Mouse (Mus musculus): ENCODE data around the gene Grik1. TPM values are rescaled to one million over a fixed set of nuclear protein-coding genes. Genes with fewer than 3 reads are reported as not detected.
A peak's percentile ranks its signal among the peaks of the same experiment; 100 is the strongest.

The Grik1 gene
- 0.80 and 1.0 TPM in 2 replicates for polyA plus RNA-seq (2016; fragmentation: Nextera tagmentation; extraction: Ambion mirVana)

DNA sequence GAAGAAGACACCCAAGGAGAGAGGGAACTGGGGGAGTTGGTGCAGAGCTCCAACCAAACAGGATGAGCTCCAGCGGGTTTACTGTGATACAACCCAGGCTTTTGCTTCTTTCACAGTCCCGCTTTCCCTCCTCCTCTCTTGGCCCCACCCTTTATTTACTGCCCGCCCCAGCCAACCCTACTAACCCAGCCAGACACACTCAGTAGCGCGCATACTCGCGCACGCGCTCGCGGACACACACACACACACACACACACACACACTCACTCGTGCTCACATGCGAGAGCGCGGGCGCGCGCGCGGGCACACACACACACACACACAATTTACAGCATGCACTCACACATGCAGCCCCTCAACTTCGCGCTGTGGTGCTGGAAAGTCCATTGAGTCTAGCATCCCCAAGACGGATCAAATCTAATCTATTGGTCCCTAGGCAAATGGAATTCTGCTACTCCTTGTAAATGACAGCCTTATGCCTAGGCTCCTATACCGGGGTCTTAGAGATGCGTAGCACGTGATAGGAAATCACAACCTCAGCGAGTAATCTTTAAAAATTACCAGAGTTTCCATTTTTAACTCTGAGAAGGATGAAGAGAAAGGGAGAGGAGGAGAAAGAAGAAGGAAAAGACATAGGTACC lies at the start of gene Grik1:
Gene Grik1 (minus strand): TSS at position 134 of the 641 bp plus-strand sequence.
- Histone ChIP-seq H3K27ac (peak within 1 kb of the TSS; percentile 65), H3K4me3 (peak within 1 kb of the TSS; percentile 61), H3K36me3 (replicated peaks) (no peaks in the 10 kb centered on the region), H3K9me3 (no peaks in the 10 kb centered on the region), H3K4me1 (peaks cover 15% of the 10 kb centered on the region), H3K27me3 (ENCODE audit: poor library complexity, severe bottlenecking) (peaks cover 71% of the 10 kb centered on the region)
- WGBS = under 1% methylated on average over 27 of the region's 27 CpGs
- no peak for DNase-seq (ENCODE audit: extremely low spot score, low spot score)

DNA sequence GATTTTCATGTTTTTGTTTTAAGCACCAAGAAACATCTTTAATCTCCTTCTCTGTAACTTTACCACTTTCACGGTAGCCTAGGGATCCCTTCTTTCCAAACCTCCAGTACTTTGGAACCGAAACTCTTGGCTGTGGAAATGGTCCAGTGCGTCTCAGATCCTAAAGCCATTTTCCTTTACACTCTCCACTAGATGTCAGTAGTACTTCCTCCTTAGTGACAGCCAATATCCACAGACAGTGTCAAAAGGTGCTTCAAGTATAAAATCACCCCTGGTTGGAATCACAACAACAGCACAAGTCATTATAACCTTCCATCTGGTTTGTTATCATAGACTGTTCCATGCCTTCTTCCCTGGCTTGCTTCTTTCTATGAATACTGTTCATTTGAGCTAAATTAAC lies 4.1 kb upstream of the Grik1 start:
- no peak for DNase-seq (ENCODE audit: extremely low spot score, low spot score)
- H3K9me3 ChIP-seq = no peaks in the 10 kb centered on the region
- H3K36me3 ChIP-seq (replicated peaks) = no peaks in the 10 kb centered on the region
- peaks cover 43% of the 10 kb centered on the region for H3K27me3 ChIP-seq (ENCODE audit: poor library complexity, severe bottlenecking)
- WGBS = 48% methylated on average over 3 of the region's 3 CpGs
- no peak overlapping the region for H3K27ac ChIP-seq
- no peak overlapping the region for H3K4me3 ChIP-seq
- peaks cover 11% of the 10 kb centered on the region; the same call in 1 of the 2 replicates for H3K4me1 ChIP-seq

DNA sequence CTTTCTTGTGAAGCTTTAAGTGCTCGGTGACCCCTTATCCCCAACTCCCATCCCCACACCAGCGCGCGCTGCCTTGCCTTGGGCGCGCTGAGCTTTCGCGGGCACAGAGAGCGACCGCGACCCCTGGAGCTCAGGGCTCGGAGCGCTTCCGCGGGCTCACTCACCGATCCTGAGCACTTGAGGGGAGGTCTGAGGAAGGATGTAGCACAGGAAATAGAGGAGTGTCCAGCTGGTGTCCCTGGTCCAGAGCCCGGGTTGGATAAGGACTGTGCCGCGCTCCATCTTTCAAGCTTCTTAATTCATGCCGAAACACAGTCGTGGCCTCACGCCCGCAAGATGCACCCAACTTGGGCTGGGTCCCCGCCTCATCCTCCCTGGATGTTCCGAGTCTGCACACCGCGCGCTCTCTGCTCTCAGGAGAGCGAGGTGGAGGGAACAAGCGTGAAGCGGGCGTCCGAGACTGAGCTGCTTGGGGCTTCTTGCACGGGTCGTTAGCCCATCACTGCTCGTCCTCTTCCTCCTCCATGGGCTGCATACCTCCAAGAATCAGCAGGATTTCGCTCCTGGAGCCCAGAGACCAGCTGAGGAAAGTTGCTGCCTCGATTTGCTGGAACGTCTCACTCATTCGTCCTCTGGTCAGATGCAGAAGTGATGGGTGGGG lies 514 bp downstream of the Grik1 start:
- peak; percentile 52 for DNase-seq (ENCODE audit: extremely low spot score, low spot score)
- Histone ChIP-seq H3K9me3 (no peaks in the 10 kb centered on the region), H3K4me3 (peak overlapping the region; percentile 61), H3K27ac (peak overlapping the region; percentile 65), H3K27me3 (ENCODE audit: poor library complexity, severe bottlenecking) (peaks cover 71% of the 10 kb centered on the region), H3K4me1 (peaks cover 15% of the 10 kb centered on the region), H3K36me3 (replicated peaks) (no peaks in the 10 kb centered on the region)
- under 1% methylated on average over 40 of the region's 40 CpGs for WGBS

DNA sequence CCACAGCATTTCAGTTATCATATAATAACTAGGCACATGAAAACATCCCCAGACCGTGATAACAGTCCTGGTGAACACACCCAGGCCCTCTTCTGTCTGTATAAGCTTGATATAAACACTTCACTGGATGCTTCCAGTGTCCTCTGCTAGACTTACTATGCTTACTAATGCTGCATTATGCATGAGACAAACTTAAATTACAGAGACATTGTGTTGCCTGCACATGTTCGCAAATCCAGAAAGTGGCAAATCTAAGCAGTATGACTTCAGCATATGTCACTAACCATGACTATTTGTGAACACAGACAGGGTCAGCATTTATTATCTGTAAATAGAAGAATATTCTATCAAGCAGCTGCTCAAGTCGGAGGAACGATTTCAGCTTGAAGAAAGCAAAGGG lies 31.7 kb downstream of the Grik1 start:
- H3K27ac ChIP-seq = no peak overlapping the region
- H3K4me1 ChIP-seq = 0 out of 2 replicates have a peak, but pooled peaks cover 6% of the 10 kb centered on the region
- no peaks in the 10 kb centered on the region for H3K36me3 ChIP-seq (replicated peaks)
- no peak for DNase-seq (ENCODE audit: extremely low spot score, low spot score)
- H3K9me3 ChIP-seq = no peaks in the 10 kb centered on the region
- no peak overlapping the region for H3K4me3 ChIP-seq
- H3K27me3 ChIP-seq (ENCODE audit: poor library complexity, severe bottlenecking) = no peaks in the 10 kb centered on the region
- 91% methylated on average over 4 of the region's 4 CpGs for WGBS

DNA sequence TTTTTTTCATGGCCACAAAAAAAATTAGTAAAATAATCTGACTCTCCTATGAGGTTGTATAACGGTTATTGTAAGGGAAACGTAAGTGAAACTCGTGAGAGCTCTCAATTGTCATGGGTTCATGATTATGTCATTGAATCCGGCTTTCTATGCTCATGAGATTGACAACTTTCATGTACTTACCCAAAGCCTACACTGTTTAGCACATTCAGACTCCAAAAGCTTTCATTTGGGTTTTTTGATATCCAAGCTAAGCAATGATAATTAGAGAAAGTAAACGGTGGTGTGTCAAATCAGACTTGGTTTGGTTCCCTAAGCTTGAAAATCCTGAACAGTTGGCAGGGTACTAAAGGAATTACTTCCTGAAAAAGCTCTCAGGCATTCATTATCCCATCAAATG lies 33.0 kb downstream of the Grik1 start:
- no peak for DNase-seq (ENCODE audit: extremely low spot score, low spot score)
- H3K4me1 ChIP-seq = 0 out of 2 replicates have a peak, but pooled peaks cover 6% of the 10 kb centered on the region
- H3K9me3 ChIP-seq = no peaks in the 10 kb centered on the region
- no peaks in the 10 kb centered on the region for H3K36me3 ChIP-seq (replicated peaks)
- WGBS = 62% methylated on average over 5 of the region's 5 CpGs
- no peak overlapping the region for H3K4me3 ChIP-seq
- H3K27ac ChIP-seq = no peak overlapping the region
- H3K27me3 ChIP-seq (ENCODE audit: poor library complexity, severe bottlenecking) = no peaks in the 10 kb centered on the region

DNA sequence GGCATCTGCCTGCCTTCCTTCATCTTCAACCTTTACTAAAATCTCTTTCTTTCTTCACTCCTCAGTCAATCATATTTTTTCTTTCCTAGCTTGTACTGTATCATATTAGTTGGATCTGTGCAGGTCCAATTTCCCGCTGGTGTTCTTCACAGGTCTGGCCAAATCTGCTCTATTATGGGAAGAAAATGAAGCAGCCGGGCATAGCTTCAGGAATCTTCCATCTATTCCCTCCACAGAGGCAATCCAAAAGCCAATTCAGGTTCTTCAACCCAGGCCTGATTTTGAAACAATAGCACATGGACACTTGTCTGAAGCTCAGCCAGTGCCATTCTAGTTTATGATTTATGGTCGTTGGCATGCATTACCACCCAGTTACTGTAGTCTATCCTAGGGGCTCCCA lies 34.0 kb downstream of the Grik1 start:
- H3K9me3 ChIP-seq = no peaks in the 10 kb centered on the region
- no peak overlapping the region for H3K4me3 ChIP-seq
- 0 out of 2 replicates have a peak, but pooled peaks cover 6% of the 10 kb centered on the region for H3K4me1 ChIP-seq
- no peaks in the 10 kb centered on the region for H3K27me3 ChIP-seq (ENCODE audit: poor library complexity, severe bottlenecking)
- DNase-seq (ENCODE audit: extremely low spot score, low spot score) = no peak
- H3K36me3 ChIP-seq (replicated peaks) = no peaks in the 10 kb centered on the region
- 90% methylated on average over 3 of the region's 3 CpGs for WGBS
- no peak overlapping the region for H3K27ac ChIP-seq

DNA sequence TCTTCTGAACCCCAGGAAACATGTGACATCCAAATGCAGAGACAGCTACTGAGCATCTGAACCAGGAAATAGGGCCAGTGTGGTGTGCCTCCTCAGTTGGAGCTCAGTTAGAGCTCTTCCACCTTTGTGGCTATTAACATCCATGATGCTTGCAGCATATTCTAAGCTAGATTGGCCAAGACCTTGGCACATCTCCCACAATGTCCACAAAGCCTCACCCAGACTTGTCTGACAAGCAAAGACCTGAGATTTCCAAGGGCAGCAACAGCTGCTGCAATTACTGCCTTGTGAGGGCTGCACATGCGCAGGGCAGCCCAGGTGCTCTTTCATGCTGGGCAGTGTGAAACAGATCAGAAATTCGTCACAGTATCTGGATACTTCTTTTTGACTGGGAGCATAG lies 37.4 kb downstream of the Grik1 start:
- 85% methylated on average over 2 of the region's 2 CpGs for WGBS
- no peaks in the 10 kb centered on the region for H3K36me3 ChIP-seq (replicated peaks)
- no peak overlapping the region for H3K27ac ChIP-seq
- H3K27me3 ChIP-seq (ENCODE audit: poor library complexity, severe bottlenecking) = no peaks in the 10 kb centered on the region
- no peak overlapping the region for H3K4me3 ChIP-seq
- DNase-seq (ENCODE audit: extremely low spot score, low spot score) = no peak
- no peaks in the 10 kb centered on the region for H3K9me3 ChIP-seq
- peaks cover 15% of the 10 kb centered on the region for H3K4me1 ChIP-seq

DNA sequence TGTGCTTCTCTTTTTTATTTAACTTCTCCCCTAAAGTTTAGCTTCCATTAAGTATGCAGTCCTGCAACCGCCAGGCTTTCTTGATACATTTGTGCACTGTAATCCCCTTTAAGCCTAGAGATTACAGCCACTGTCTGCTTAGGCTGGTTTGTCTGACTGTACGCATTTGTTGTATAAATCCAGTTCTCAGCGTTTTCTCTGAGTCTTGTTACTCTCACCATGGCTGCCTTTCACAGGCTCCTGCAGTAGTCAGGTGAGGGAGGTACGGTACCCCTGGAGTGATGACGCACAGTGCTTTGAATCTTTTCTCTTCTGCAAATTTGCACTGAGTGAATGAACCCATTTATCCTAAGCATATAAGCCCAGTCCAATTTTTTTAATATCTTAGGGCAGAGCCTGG lies 39.0 kb downstream of the Grik1 start:
- Histone ChIP-seq H3K27me3 (ENCODE audit: poor library complexity, severe bottlenecking) (no peaks in the 10 kb centered on the region), H3K9me3 (no peaks in the 10 kb centered on the region), H3K4me1 (peaks cover 9% of the 10 kb centered on the region), H3K36me3 (replicated peaks) (no peaks in the 10 kb centered on the region), H3K4me3 (no peak overlapping the region), H3K27ac (no peak overlapping the region)
- no peak for DNase-seq (ENCODE audit: extremely low spot score, low spot score)
- 74% methylated on average over 5 of the region's 5 CpGs for WGBS

DNA sequence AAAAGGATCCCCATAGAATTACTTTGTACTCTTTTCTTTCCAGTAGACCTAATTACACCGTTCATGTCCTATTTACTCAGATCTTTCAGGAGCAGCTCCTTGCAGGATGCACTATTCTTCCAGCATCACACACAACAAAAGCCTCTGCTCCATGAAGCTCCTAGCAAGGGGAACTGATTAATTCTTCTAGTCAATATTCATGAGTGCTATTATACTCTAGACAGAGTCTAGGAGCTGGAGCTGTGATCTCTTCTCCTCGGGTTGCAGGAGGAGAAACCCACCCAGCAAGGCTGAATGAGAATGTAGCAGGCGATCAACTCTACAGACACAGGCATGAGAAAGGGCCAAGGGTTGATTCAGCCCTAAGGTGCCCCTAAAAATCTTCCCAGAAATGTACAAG lies 40.2 kb downstream of the Grik1 start:
- no peak for DNase-seq (ENCODE audit: extremely low spot score, low spot score)
- peaks cover 9% of the 10 kb centered on the region for H3K4me1 ChIP-seq
- H3K27me3 ChIP-seq (ENCODE audit: poor library complexity, severe bottlenecking) = no peaks in the 10 kb centered on the region
- H3K36me3 ChIP-seq (replicated peaks) = no peaks in the 10 kb centered on the region
- WGBS = 56% methylated on average over 3 of the region's 3 CpGs
- H3K9me3 ChIP-seq = no peaks in the 10 kb centered on the region
- H3K4me3 ChIP-seq = no peak overlapping the region
- no peak overlapping the region for H3K27ac ChIP-seq

DNA sequence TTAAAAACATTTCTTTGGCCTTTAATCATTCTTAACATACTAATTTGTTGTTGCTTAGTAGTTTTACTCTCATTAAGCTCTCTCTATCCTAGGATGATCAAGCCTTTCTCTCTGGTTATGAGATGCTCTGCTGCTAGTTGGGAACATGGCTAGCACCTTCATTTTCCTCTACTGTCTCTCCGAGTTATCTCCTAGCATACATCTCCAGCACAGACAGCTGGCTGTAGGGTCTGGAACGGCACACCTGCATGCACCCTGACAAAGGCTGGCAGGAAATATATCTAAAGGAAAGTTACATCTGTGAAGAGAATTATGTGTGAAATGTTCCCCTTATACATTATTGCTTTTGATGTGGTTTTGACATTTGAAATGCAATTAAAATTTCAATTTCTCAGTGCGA lies 42.5 kb downstream of the Grik1 start:
- WGBS = 92% methylated on average over 3 of the region's 3 CpGs
- Histone ChIP-seq H3K27me3 (ENCODE audit: poor library complexity, severe bottlenecking) (no peaks in the 10 kb centered on the region), H3K36me3 (replicated peaks) (no peaks in the 10 kb centered on the region), H3K9me3 (no peaks in the 10 kb centered on the region), H3K4me3 (no peak overlapping the region), H3K27ac (no peak overlapping the region), H3K4me1 (peaks cover 9% of the 10 kb centered on the region)
- DNase-seq (ENCODE audit: extremely low spot score, low spot score) = no peak

DNA sequence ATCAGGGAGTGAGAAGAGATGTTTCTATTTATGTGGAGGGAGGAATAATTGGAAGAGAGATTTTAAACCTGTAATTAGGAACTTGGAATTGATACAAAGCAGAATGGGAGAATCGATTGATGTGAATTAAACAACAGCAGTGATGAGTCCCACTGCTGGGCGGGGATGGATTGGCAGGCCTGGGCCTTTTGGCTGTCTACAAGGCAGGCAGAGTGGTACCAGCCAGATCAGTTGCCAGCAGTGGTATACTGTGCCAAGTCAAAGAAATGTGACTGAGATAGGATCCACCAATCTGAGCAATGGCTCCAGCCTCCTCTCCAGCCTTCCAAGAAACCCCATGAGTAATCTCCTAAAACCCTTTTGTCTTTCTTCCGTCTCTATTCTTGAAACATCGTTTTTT lies 45.4 kb downstream of the Grik1 start:
- H3K36me3 ChIP-seq (replicated peaks) = no peaks in the 10 kb centered on the region
- 90% methylated on average over 4 of the region's 4 CpGs for WGBS
- no peaks in the 10 kb centered on the region for H3K27me3 ChIP-seq (ENCODE audit: poor library complexity, severe bottlenecking)
- DNase-seq (ENCODE audit: extremely low spot score, low spot score) = no peak
- H3K9me3 ChIP-seq = no peaks in the 10 kb centered on the region
- peaks cover 3% of the 10 kb centered on the region for H3K4me1 ChIP-seq
- H3K4me3 ChIP-seq = no peak overlapping the region
- no peak overlapping the region for H3K27ac ChIP-seq

DNA sequence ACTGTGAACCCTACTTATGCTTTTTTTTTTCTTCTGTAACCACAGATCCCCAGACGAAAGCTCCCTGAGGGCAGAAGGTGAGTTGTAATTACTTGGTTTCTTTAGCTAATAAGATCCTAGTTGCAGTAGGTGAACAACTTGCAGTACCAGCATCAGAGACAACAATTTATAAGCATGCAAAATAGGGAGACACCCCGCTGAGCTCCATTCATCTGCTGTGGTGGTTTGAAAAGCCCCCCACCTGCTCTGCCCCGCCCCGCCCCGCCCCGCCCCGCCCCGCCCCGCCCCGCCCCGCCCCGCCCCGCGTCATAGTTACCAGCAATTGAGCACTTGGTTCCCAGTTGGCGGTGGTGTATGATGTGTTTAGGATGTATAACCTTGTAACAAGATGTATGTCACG lies 64.4 kb downstream of the Grik1 start:
- H3K36me3 ChIP-seq (replicated peaks) = no peaks in the 10 kb centered on the region
- WGBS = 49% methylated on average over 16 of the region's 16 CpGs
- no peak overlapping the region for H3K27ac ChIP-seq
- no peaks in the 10 kb centered on the region for H3K4me1 ChIP-seq
- no peaks in the 10 kb centered on the region for H3K9me3 ChIP-seq
- no peaks in the 10 kb centered on the region for H3K27me3 ChIP-seq (ENCODE audit: poor library complexity, severe bottlenecking)
- no peak overlapping the region for H3K4me3 ChIP-seq
- DNase-seq (ENCODE audit: extremely low spot score, low spot score) = no peak

DNA sequence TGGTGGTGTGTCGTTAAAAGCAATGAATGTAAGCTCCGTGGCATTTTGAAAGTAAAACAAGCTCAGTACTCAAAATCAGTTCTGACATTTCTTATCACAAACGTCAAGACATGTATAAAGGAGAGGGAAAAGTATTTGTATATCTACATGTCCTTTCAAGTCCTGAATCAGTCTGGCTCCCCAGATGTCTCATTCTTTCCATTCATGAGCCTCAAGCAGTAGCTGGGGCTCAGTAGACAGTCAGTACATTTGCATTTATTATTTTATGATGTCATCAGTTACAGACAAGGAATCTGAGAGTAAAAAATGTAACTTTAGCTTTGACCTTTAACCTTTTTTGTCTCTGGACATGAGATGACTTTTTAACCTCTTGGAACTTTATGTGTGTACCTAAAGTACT lies 68.1 kb downstream of the Grik1 start:
- DNase-seq (ENCODE audit: extremely low spot score, low spot score) = no peak
- H3K27me3 ChIP-seq (ENCODE audit: poor library complexity, severe bottlenecking) = no peaks in the 10 kb centered on the region
- 80% methylated on average over 3 of the region's 3 CpGs for WGBS

More for the DNA sequence above, 68.1 kb downstream of the Grik1 start:
- H3K27ac ChIP-seq = no peak overlapping the region
- H3K4me3 ChIP-seq = no peak overlapping the region
- no peaks in the 10 kb centered on the region for H3K4me1 ChIP-seq
- 0 out of 2 replicates have a peak, but pooled peaks cover 3% of the 10 kb centered on the region for H3K9me3 ChIP-seq
- H3K36me3 ChIP-seq (replicated peaks) = no peaks in the 10 kb centered on the region
